Mouse (Mus musculus): ENCODE measurements around the gene Tor1aip1. TPM values are rescaled to one million over a fixed set of nuclear protein-coding genes. Genes with fewer than 3 reads are reported as not detected.

The Tor1aip1 gene
- 30.5 and 32.8 TPM in 2 replicates for polyA plus RNA-seq (2015; fragmentation: Nextera tagmentation; extraction: Ambion mirVana)

- Histone ChIP-seq H3K4me2 (ENCODE audit: low read depth, low read length) (peak within 1 kb of the TSS; percentile 65), H3K36me3 (ENCODE audit: control insufficient read depth, insufficient read depth, low read length) (peaks cover 8% of the 10 kb centered on the region), H3K9ac (ENCODE audit: low read depth, low read length) (peak within 1 kb of the TSS; percentile 96), H3K4me1 (ENCODE audit: control insufficient read depth, insufficient read depth, low read length) (peaks cover 9% of the 10 kb centered on the region), H3K4me3 (ENCODE audit: low read length) (peak within 1 kb of the TSS; percentile 77), H3K27ac (ENCODE audit: low read length) (peak within 1 kb of the TSS; percentile 100), H3K27me3 (replicated peaks; ENCODE audit: control insufficient read depth, insufficient read depth, low read length) (no peaks in the 10 kb centered on the region), H3K9me3 (ENCODE audit: control insufficient read depth, low read length) (no peaks in the 10 kb centered on the region)
- under 1% methylated on average over 59 of the region's 59 CpGs for WGBS
- ATAC-seq = peak; percentile 95
Measured at GRCm38 (mm10) chr1:156035930-156036737, at the start of gene Tor1aip1. Gene Tor1aip1 (minus strand): TSS chr1:156036480.

- Histone ChIP-seq H3K27ac (ENCODE audit: low read length) (no peak overlapping the region), H3K4me1 (ENCODE audit: control insufficient read depth, insufficient read depth, low read length) (no peaks in the 10 kb centered on the region), H3K9me3 (ENCODE audit: control insufficient read depth, low read length) (no peaks in the 10 kb centered on the region), H3K4me3 (ENCODE audit: low read length) (no peak overlapping the region), H3K9ac (ENCODE audit: low read depth, low read length) (no peak overlapping the region), H3K4me2 (ENCODE audit: low read depth, low read length) (no peak overlapping the region), H3K27me3 (replicated peaks; ENCODE audit: control insufficient read depth, insufficient read depth, low read length) (no peaks in the 10 kb centered on the region), H3K36me3 (ENCODE audit: control insufficient read depth, insufficient read depth, low read length) (no peaks in the 10 kb centered on the region)
- ATAC-seq = peak; percentile 18; the same call in 1 of the 2 replicates
- WGBS = 53% methylated on average over 5 of the region's 5 CpGs
Measured at GRCm38 (mm10) chr1:156085770-156086169, 49.5 kb upstream of the Tor1aip1 start.

- 53% methylated on average over 3 of the region's 3 CpGs for WGBS
- H3K4me3 ChIP-seq (ENCODE audit: low read length) = no peak overlapping the region
- no peaks in the 10 kb centered on the region for H3K36me3 ChIP-seq (ENCODE audit: control insufficient read depth, insufficient read depth, low read length)
- H3K27me3 ChIP-seq (replicated peaks; ENCODE audit: control insufficient read depth, insufficient read depth, low read length) = no peaks in the 10 kb centered on the region
- H3K4me1 ChIP-seq (ENCODE audit: control insufficient read depth, insufficient read depth, low read length) = no peaks in the 10 kb centered on the region
- H3K27ac ChIP-seq (ENCODE audit: low read length) = no peak overlapping the region
- H3K9me3 ChIP-seq (ENCODE audit: control insufficient read depth, low read length) = no peaks in the 10 kb centered on the region
- no peak for ATAC-seq
- H3K4me2 ChIP-seq (ENCODE audit: low read depth, low read length) = no peak overlapping the region
- no peak overlapping the region for H3K9ac ChIP-seq (ENCODE audit: low read depth, low read length)
Measured at GRCm38 (mm10) chr1:156084603-156085002, 48.3 kb upstream of the Tor1aip1 start.

- no peaks in the 10 kb centered on the region for H3K9me3 ChIP-seq (ENCODE audit: control insufficient read depth, low read length)
- 49% methylated on average over 3 of the region's 3 CpGs for WGBS
Measured at GRCm38 (mm10) chr1:156077655-156078054, 41.4 kb upstream of the Tor1aip1 start.

GRCm38 (mm10) chr1:156076474-156076873 is 40.2 kb upstream of the Tor1aip1 start:
- Histone ChIP-seq H3K27me3 (replicated peaks; ENCODE audit: control insufficient read depth, insufficient read depth, low read length) (no peaks in the 10 kb centered on the region), H3K9me3 (ENCODE audit: control insufficient read depth, low read length) (no peaks in the 10 kb centered on the region), H3K4me1 (ENCODE audit: control insufficient read depth, insufficient read depth, low read length) (0 out of 2 replicates have a peak, but pooled peaks cover 4% of the 10 kb centered on the region), H3K36me3 (ENCODE audit: control insufficient read depth, insufficient read depth, low read length) (no peaks in the 10 kb centered on the region), H3K27ac (ENCODE audit: low read length) (no peak overlapping the region), H3K9ac (ENCODE audit: low read depth, low read length) (no peak overlapping the region), H3K4me2 (ENCODE audit: low read depth, low read length) (no peak overlapping the region), H3K4me3 (ENCODE audit: low read length) (no peak overlapping the region)
- ATAC-seq = no peak
- WGBS = 56% methylated on average over 4 of the region's 4 CpGs

More at GRCm38 (mm10) chr1:156077655-156078054, 41.4 kb upstream of the Tor1aip1 start:
- H3K4me3 ChIP-seq (ENCODE audit: low read length) = no peak overlapping the region
- H3K36me3 ChIP-seq (ENCODE audit: control insufficient read depth, insufficient read depth, low read length) = no peaks in the 10 kb centered on the region
- no peak for ATAC-seq
- no peaks in the 10 kb centered on the region for H3K27me3 ChIP-seq (replicated peaks; ENCODE audit: control insufficient read depth, insufficient read depth, low read length)
- H3K4me1 ChIP-seq (ENCODE audit: control insufficient read depth, insufficient read depth, low read length) = 0 out of 2 replicates have a peak, but pooled peaks cover 4% of the 10 kb centered on the region
- no peak overlapping the region for H3K4me2 ChIP-seq (ENCODE audit: low read depth, low read length)
- no peak overlapping the region for H3K9ac ChIP-seq (ENCODE audit: low read depth, low read length)
- no peak overlapping the region for H3K27ac ChIP-seq (ENCODE audit: low read length)

GRCm38 (mm10) chr1:156074575-156074974 is 38.3 kb upstream of the Tor1aip1 start:
- Histone ChIP-seq H3K4me1 (ENCODE audit: control insufficient read depth, insufficient read depth, low read length) (0 out of 2 replicates have a peak, but pooled peaks cover 4% of the 10 kb centered on the region), H3K9me3 (ENCODE audit: control insufficient read depth, low read length) (no peaks in the 10 kb centered on the region), H3K27me3 (replicated peaks; ENCODE audit: control insufficient read depth, insufficient read depth, low read length) (no peaks in the 10 kb centered on the region), H3K4me2 (ENCODE audit: low read depth, low read length) (no peak overlapping the region), H3K4me3 (ENCODE audit: low read length) (no peak overlapping the region), H3K36me3 (ENCODE audit: control insufficient read depth, insufficient read depth, low read length) (no peaks in the 10 kb centered on the region), H3K9ac (ENCODE audit: low read depth, low read length) (no peak overlapping the region), H3K27ac (ENCODE audit: low read length) (no peak overlapping the region)
- ATAC-seq = 0 out of 2 replicates have a peak, but pooled peaks have one; percentile 12
- 51% methylated on average over 8 of the region's 8 CpGs for WGBS

GRCm38 (mm10) chr1:156073169-156073821 is 37.0 kb upstream of the Tor1aip1 start:
- WGBS = 58% methylated on average over 15 of the region's 15 CpGs
- no peak overlapping the region for H3K9ac ChIP-seq (ENCODE audit: low read depth, low read length)
- peak; percentile 31; the same call in 1 of the 2 replicates for ATAC-seq

GRCm38 (mm10) chr1:156070106-156070505 is 33.8 kb upstream of the Tor1aip1 start:
- H3K4me2 ChIP-seq (ENCODE audit: low read depth, low read length) = no peak overlapping the region
- ATAC-seq = 0 out of 2 replicates have a peak, but pooled peaks have one; percentile 27
- H3K27me3 ChIP-seq (replicated peaks; ENCODE audit: control insufficient read depth, insufficient read depth, low read length) = no peaks in the 10 kb centered on the region
- no peaks in the 10 kb centered on the region for H3K9me3 ChIP-seq (ENCODE audit: control insufficient read depth, low read length)
- H3K36me3 ChIP-seq (ENCODE audit: control insufficient read depth, insufficient read depth, low read length) = peaks cover 2% of the 10 kb centered on the region; the same call in 1 of the 2 replicates
- H3K27ac ChIP-seq (ENCODE audit: low read length) = no peak overlapping the region
- H3K4me1 ChIP-seq (ENCODE audit: control insufficient read depth, insufficient read depth, low read length) = 0 out of 2 replicates have a peak, but pooled peaks cover 4% of the 10 kb centered on the region
- no peak overlapping the region for H3K4me3 ChIP-seq (ENCODE audit: low read length)
- WGBS = 76% methylated on average over 14 of the region's 14 CpGs
- H3K9ac ChIP-seq (ENCODE audit: low read depth, low read length) = no peak overlapping the region

More at GRCm38 (mm10) chr1:156073169-156073821, 37.0 kb upstream of the Tor1aip1 start:
- no peaks in the 10 kb centered on the region for H3K27me3 ChIP-seq (replicated peaks; ENCODE audit: control insufficient read depth, insufficient read depth, low read length)
- H3K9me3 ChIP-seq (ENCODE audit: control insufficient read depth, low read length) = no peaks in the 10 kb centered on the region
- H3K4me1 ChIP-seq (ENCODE audit: control insufficient read depth, insufficient read depth, low read length) = 0 out of 2 replicates have a peak, but pooled peaks cover 4% of the 10 kb centered on the region
- no peak overlapping the region for H3K4me2 ChIP-seq (ENCODE audit: low read depth, low read length)
- H3K36me3 ChIP-seq (ENCODE audit: control insufficient read depth, insufficient read depth, low read length) = no peaks in the 10 kb centered on the region
- H3K27ac ChIP-seq (ENCODE audit: low read length) = no peak overlapping the region
- H3K4me3 ChIP-seq (ENCODE audit: low read length) = no peak overlapping the region

- no peaks in the 10 kb centered on the region for H3K27me3 ChIP-seq (replicated peaks; ENCODE audit: control insufficient read depth, insufficient read depth, low read length)
- peaks cover 21% of the 10 kb centered on the region for H3K36me3 ChIP-seq (ENCODE audit: control insufficient read depth, insufficient read depth, low read length)
- whole genome bisulfite sequencing = 53% methylated on average over 3 of the region's 3 CpGs
- no peak overlapping the region for H3K4me2 ChIP-seq (ENCODE audit: low read depth, low read length)
- H3K9me3 ChIP-seq (ENCODE audit: control insufficient read depth, low read length) = no peaks in the 10 kb centered on the region
- no peak for ATAC-seq
- H3K9ac ChIP-seq (ENCODE audit: low read depth, low read length) = no peak overlapping the region
- H3K4me1 ChIP-seq (ENCODE audit: control insufficient read depth, insufficient read depth, low read length) = no peaks in the 10 kb centered on the region
- H3K27ac ChIP-seq (ENCODE audit: low read length) = no peak overlapping the region
- no peak overlapping the region for H3K4me3 ChIP-seq (ENCODE audit: low read length)
Measured at GRCm38 (mm10) chr1:156066133-156066532, 29.9 kb upstream of the Tor1aip1 start.
